Mouse (Mus musculus): ENCODE results near the gene Ifng.

Gene Ifng

DNA sequence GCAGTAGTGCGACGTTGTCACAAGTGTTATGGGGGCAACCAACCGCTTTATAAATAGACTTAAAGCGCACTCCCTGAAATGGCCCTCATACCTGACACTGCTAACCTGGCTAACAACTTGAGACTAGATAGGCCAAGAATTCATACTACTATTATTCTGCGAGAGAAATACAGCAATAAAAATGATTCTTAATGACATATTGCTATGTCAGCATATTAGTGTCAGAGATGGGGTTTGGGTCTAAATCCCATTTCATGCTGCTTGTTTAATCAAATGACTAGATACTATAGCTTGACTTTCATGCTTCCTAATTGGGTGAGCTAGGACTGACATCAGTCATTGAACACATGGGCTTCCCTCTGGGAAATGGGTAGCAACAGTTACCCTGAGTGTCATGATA, 39.3 kb downstream of the Ifng start:
- DNase-seq (ENCODE audit: low spot score): no peak

DNA sequence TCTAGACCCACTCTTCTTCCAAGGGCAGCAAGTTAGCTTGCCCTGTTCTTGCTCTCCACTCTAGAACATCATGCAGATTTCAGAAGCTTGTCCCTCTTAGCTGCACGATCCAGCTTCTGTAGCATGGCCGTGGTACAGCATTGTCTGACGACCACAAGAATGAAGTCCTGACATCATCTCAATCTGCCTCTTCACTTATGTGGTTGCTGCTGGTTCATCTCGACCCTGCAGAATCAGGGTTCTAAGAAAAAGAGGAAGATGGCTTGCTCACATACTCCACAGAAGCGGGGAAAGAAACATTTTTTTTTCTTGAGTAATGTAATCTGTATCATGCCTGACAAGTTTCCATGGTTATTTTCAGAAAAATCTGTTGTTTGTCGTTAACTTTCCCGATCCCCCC, 39.9 kb downstream of the Ifng start:
- no peak for DNase-seq (ENCODE audit: low spot score)

DNA sequence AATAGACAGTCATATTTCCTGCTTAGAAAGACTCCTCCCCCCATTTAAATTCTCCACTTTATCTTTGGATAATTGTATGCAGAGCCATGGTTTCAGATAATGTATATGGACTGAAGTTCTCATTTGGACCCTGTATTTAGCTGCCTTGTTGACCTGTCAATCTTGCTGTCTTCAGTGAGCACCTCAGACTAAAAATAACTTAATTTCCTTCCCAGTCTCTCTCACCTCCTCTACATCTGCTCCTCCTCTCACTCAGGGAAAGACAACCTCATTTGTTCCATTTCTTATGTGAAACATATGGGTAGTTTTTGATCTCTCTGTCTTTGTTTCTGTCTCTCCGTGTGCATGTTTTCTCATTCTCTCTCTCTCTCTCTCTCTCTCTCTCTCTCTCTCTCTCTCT, 53.3 kb downstream of the Ifng start:
- no peak for DNase-seq (ENCODE audit: low spot score)

DNA sequence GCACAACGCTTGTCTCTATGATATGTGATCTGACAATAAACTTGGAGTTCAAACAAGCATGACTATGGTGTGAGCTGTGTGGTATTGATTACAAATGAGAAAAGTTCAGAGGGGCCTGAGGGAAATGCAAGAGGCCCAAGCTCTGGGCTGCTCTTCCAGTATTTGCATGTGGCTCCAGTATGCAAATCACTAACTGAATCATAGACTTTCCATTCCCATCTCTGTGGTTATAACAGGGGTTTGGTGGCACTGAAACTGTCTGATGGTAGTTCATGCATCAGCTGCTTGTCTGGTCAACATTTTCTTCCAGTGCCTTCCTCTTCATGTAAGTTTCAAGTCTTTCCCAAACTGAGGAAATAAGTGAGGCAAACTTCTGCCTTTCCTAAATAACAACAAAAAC, 54.5 kb downstream of the Ifng start:
- DNase-seq (ENCODE audit: low spot score): no peak

Data from embryo, embryonic 10.5 days (tissue).